Mouse (Mus musculus): ENCODE data around the gene Stard9. TPM values are rescaled to one million over a fixed set of nuclear protein-coding genes. Genes with fewer than 3 reads are reported as not detected.

Stard9 gene
- total and polyA plus RNA-seq, 2 experiments from 2014 or later, result 2.4 to 10.6 TPM

DNA sequence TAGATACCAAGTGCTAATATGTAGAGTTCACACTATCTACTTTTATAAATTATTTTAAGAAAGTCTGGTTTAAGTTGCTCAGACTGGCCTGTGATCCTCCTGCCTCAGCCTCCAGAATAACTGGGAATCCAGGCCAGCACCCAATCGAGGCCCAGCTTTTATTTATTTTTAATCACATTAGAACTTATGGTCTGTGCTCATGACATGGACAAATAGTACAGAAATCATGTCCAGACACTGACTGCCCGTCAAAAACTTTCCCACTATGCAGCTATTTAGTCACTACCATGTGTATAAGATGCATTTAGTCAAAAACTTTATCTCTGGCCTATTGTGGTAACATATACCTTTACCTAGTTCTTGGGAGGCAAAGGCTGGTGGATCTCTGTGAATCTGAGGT is 93.0 kb downstream of the Stard9 start:
- Histone ChIP-seq H3K36me3 (ENCODE audit: insufficient read depth, low read length) (peaks cover 77% of the 10 kb centered on the region), H3K27ac (ENCODE audit: low read depth, low read length) (no peak overlapping the region), H3K9ac (replicated peaks; ENCODE audit: low read length, poor library complexity, severe bottlenecking) (no peak overlapping the region), H3K4me2 (ENCODE audit: low read depth, low read length, poor library complexity, severe bottlenecking) (no peak overlapping the region), H3K4me1 (ENCODE audit: insufficient read depth, low read length) (no peaks in the 10 kb centered on the region), H3K27me3 (ENCODE audit: insufficient read depth, low read length) (no peaks in the 10 kb centered on the region), H3K9me3 (ENCODE audit: low read length) (no peaks in the 10 kb centered on the region), H3K4me3 (ENCODE audit: low read depth, low read length) (no peak overlapping the region)
- DNase-seq (ENCODE audit: low spot score) (no peak), ATAC-seq (ENCODE audit: low FRiP score) (no peak)
- WGBS, result 98% methylated on average over 2 of the region's 2 CpGs
- no peak for TF ChIP-seq CTCF (IDR thresholded peaks at IDR 0.05)

DNA sequence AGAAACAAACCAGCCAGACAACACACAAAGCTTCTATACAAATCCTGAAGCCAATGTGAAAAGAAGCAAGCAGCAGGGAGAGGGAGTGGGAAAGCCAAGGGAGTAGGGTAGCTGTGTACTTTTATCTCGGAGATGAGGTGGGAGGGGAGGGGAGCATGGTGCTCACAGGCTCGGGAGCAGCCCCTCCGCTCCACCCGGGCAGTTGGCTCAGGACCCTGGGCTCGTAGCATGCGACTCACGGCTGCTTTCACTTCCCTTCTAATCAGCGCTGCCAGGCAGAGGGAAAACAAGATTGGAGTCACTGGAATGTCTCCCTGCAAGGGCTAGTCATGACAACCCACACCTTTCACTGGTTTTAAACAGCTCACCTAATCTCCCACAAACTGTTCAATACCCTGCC is 93.6 kb downstream of the Stard9 start:
- no peak for ATAC-seq (ENCODE audit: low FRiP score)

DNA sequence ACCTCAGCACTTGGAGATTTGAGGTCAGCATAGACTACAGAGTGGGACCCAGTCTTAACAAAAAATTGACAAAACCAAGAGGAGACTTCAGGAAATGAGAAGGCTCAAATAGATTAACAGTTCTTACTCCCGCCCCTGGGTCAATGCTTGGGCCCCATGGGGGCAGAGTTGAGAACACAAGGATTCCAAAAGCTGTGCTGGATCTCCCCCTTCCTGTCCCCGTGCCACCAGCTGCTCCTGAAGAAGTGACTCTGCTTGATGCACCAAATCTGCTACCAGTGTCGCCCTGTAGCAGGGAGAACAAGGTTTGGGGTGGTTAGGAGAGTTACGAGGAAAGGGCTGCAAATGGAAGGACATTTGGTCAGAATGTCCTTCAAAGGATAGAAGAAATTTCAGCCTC is 94.7 kb downstream of the Stard9 start:
- H3K4me2 ChIP-seq (ENCODE audit: low read depth, low read length, poor library complexity, severe bottlenecking), result no peak overlapping the region
- H3K36me3 ChIP-seq (ENCODE audit: insufficient read depth, low read length), result peaks cover 76% of the 10 kb centered on the region
- H3K9me3 ChIP-seq (ENCODE audit: low read length), result no peaks in the 10 kb centered on the region
- no peak overlapping the region for H3K4me3 ChIP-seq (ENCODE audit: low read depth, low read length)
- H3K27me3 ChIP-seq (ENCODE audit: insufficient read depth, low read length), result no peaks in the 10 kb centered on the region
- no peak overlapping the region for H3K9ac ChIP-seq (replicated peaks; ENCODE audit: low read length, poor library complexity, severe bottlenecking)
- WGBS, result 78% methylated on average over 4 of the region's 4 CpGs
- no peak for TF ChIP-seq CTCF (IDR thresholded peaks at IDR 0.05)
- DNase-seq (ENCODE audit: low spot score) (no peak), ATAC-seq (ENCODE audit: low FRiP score) (no peak)
- no peak overlapping the region for H3K27ac ChIP-seq (ENCODE audit: low read depth, low read length)
- H3K4me1 ChIP-seq (ENCODE audit: insufficient read depth, low read length), result no peaks in the 10 kb centered on the region

More for the DNA sequence above, 93.6 kb downstream of the Stard9 start:
- H3K4me1 ChIP-seq (ENCODE audit: insufficient read depth, low read length), result no peaks in the 10 kb centered on the region
- H3K9ac ChIP-seq (replicated peaks; ENCODE audit: low read length, poor library complexity, severe bottlenecking), result no peak overlapping the region
- H3K9me3 ChIP-seq (ENCODE audit: low read length), result no peaks in the 10 kb centered on the region
- H3K27me3 ChIP-seq (ENCODE audit: insufficient read depth, low read length), result no peaks in the 10 kb centered on the region
- TF ChIP-seq CTCF (IDR thresholded peaks at IDR 0.05), result no peak
- no peak overlapping the region for H3K4me3 ChIP-seq (ENCODE audit: low read depth, low read length)
- no peak overlapping the region for H3K27ac ChIP-seq (ENCODE audit: low read depth, low read length)
- no peak overlapping the region for H3K4me2 ChIP-seq (ENCODE audit: low read depth, low read length, poor library complexity, severe bottlenecking)
- H3K36me3 ChIP-seq (ENCODE audit: insufficient read depth, low read length), result peaks cover 77% of the 10 kb centered on the region
- DNase-seq (ENCODE audit: low spot score), result no peak
- WGBS, result 74% methylated on average over 8 of the region's 8 CpGs

DNA sequence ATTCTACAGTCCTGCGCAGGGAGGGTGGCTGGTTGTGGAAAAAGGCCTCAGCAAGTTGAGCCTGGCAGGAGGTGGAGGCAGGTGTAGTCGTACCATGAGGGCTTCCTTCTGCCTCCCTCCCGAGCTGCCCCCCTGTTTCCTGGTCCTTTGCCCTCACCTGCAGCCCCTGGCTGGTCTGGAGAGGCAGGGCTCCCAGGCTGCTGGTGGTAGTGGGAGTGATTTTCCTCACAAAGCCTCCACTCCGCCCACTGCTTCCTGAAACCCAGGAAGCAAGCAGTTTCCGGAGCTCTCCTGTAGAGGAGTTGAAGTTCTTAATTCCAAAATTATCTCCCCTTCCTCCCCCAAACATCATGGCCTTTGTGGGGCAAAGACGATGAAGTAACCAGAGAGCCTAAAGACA is 95.3 kb downstream of the Stard9 start:
- DNase-seq (ENCODE audit: low spot score) (no peak), ATAC-seq (ENCODE audit: low FRiP score) (no peak)
- peaks cover 2% of the 10 kb centered on the region; the same call in 1 of the 2 replicates for H3K4me1 ChIP-seq (ENCODE audit: insufficient read depth, low read length)
- TF ChIP-seq CTCF (IDR thresholded peaks at IDR 0.05), result no peak
- WGBS, result 93% methylated on average over 6 of the region's 6 CpGs
- no peak overlapping the region for H3K27ac ChIP-seq (ENCODE audit: low read depth, low read length)
- no peak overlapping the region for H3K9ac ChIP-seq (replicated peaks; ENCODE audit: low read length, poor library complexity, severe bottlenecking)
- H3K4me2 ChIP-seq (ENCODE audit: low read depth, low read length, poor library complexity, severe bottlenecking), result no peak overlapping the region
- no peaks in the 10 kb centered on the region for H3K27me3 ChIP-seq (ENCODE audit: insufficient read depth, low read length)
- no peaks in the 10 kb centered on the region for H3K9me3 ChIP-seq (ENCODE audit: low read length)
- H3K4me3 ChIP-seq (ENCODE audit: low read depth, low read length), result no peak overlapping the region
- H3K36me3 ChIP-seq (ENCODE audit: insufficient read depth, low read length), result peaks cover 71% of the 10 kb centered on the region

DNA sequence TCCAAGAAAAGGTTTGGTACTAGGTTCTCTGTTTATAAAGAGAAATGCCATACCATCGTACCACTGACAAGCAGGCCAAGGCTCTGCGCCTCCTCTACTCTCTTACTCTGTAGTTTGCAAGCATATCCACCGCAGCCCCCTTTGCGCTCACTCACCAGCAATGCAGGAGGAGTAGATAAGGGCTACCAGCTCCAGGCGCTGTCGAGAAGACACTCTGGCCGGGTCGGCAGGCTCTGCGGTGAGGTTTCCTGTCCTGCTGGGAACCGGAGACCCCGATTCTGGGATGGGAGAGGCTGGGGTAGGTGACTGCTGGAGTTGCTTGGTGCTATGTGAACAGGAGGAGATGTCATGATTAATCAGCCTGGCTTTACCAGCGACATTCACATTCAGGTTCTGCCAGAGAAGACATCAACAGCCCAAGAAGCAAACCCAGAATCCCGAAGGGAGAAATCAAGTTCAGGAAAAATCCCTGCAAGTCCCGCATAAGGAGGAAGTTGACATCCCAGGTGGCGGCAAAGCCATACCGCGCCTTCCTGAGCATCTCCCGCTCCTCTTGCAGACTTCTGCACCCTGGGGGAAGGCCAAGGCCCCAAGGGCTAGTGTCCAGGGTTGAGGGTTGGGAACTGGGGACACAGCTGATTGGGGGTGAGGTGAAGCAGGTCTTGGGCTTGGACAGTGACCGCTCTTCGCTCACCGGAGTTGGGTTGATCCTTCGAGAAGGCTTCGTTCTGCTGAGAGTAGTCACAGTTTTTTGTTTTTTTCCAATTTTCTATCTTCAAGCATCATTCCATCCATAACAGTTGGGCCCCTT is 101.1 kb downstream of the Stard9 start:
- Histone ChIP-seq H3K4me1 (ENCODE audit: insufficient read depth, low read length) (peaks cover 12% of the 10 kb centered on the region; the same call in 1 of the 2 replicates), H3K9me3 (ENCODE audit: low read length) (no peaks in the 10 kb centered on the region), H3K4me2 (ENCODE audit: low read depth, low read length, poor library complexity, severe bottlenecking) (peak overlapping the region; percentile 71), H3K36me3 (ENCODE audit: insufficient read depth, low read length) (peaks cover 29% of the 10 kb centered on the region), H3K27me3 (ENCODE audit: insufficient read depth, low read length) (no peaks in the 10 kb centered on the region), H3K9ac (replicated peaks; ENCODE audit: low read length, poor library complexity, severe bottlenecking) (peak overlapping the region; percentile 89), H3K27ac (ENCODE audit: low read depth, low read length) (peak overlapping the region; percentile 82), H3K4me3 (ENCODE audit: low read depth, low read length) (peak overlapping the region; percentile 96)
- 10% methylated on average over 23 of the region's 23 CpGs for WGBS
- no peak for TF ChIP-seq CTCF (IDR thresholded peaks at IDR 0.05)
- DNase-seq (ENCODE audit: low spot score) (peak; percentile 12), ATAC-seq (ENCODE audit: low FRiP score) (no peak)

DNA sequence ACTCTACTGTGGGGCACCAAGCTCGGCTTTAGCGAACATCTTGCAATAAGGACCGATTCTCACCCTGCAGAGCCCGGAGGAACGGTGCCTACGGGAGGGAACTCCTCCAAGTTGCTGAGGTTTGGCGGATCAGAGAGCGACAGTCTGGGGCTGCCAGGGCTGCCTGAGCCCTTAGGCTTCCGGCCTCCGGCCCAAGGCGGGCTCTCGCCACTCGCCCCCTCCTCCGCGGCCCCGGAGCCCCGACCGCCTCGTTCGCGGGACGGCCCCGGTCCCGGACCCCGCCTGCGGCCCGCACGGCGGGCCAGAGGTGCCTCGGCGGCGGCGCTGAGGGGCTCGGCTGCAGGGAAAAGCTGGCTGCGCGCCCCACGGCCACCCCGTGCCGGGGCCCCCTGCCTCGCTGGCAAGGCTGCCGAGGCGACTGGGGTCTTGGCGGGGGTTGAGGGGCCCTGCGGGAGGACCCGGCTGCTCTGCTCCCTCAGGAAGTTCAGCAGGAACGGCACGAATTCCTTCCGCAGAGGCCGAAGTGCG is 101.8 kb downstream of the Stard9 start:
- Histone ChIP-seq H3K36me3 (ENCODE audit: insufficient read depth, low read length) (peaks cover 22% of the 10 kb centered on the region), H3K27me3 (ENCODE audit: insufficient read depth, low read length) (no peaks in the 10 kb centered on the region), H3K9ac (replicated peaks; ENCODE audit: low read length, poor library complexity, severe bottlenecking) (peak overlapping the region; percentile 89), H3K4me1 (ENCODE audit: insufficient read depth, low read length) (peaks cover 12% of the 10 kb centered on the region; the same call in 1 of the 2 replicates), H3K9me3 (ENCODE audit: low read length) (no peaks in the 10 kb centered on the region), H3K27ac (ENCODE audit: low read depth, low read length) (peak overlapping the region; percentile 82), H3K4me3 (ENCODE audit: low read depth, low read length) (peak overlapping the region; percentile 96), H3K4me2 (ENCODE audit: low read depth, low read length, poor library complexity, severe bottlenecking) (peak overlapping the region; percentile 71)
- under 1% methylated on average over 47 of the region's 50 CpGs for WGBS
- no peak for TF ChIP-seq CTCF (IDR thresholded peaks at IDR 0.05)
- ATAC-seq (ENCODE audit: low FRiP score) (peak; percentile 6; the same call in 1 of the 2 replicates), DNase-seq (ENCODE audit: low spot score) (peak; percentile 17)
